Mouse (Mus musculus): ENCODE measurements around the gene Hhipl1. TPM values are rescaled to one million over a fixed set of nuclear protein-coding genes. Genes with fewer than 3 reads are reported as not detected.

Gene Hhipl1
- total RNA-seq, 2 experiments from 2014 or later: 2.5 to 2.8 TPM

DNA sequence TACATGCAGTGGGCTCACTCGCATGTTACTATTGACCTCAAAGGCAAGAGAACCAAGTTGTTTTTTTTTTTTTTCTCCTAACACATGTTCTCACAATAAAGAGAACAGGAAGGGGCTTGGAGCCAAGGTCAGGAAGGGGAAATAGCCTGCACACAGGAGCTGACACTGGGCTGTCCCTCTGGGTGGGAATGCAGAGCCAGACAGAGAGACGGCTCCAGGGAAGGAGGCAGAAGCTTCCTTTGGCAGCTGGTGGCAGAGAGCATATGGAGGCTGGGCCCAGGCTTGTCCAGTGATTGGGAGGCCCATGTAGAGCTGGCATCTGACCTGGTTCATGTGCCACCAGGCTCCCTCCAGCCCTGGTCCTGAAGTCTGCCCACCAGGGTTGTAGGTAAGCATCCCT lies 61.8 kb downstream of the Hhipl1 start:
- peak; percentile 52 for DNase-seq

DNA sequence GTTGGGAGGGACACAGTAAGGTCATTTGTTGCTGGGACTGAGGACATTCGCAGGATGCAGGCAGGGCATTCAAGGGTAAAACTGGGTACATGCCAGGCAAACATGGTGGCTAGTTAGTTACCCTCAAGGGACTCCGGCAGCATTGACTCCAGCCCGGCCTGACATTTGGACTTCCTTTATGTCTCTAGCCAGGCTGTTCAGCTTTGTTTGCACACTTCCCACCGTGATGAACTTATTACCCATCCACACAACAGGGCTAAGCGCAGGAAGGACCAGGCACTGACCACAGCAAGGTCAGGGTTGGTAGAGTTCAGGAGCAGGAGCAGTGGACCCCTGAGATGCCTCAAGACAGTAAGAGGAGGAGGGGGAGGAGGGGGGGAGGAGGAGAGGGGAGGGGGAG lies 62.9 kb downstream of the Hhipl1 start:
- no peak for DNase-seq

DNA sequence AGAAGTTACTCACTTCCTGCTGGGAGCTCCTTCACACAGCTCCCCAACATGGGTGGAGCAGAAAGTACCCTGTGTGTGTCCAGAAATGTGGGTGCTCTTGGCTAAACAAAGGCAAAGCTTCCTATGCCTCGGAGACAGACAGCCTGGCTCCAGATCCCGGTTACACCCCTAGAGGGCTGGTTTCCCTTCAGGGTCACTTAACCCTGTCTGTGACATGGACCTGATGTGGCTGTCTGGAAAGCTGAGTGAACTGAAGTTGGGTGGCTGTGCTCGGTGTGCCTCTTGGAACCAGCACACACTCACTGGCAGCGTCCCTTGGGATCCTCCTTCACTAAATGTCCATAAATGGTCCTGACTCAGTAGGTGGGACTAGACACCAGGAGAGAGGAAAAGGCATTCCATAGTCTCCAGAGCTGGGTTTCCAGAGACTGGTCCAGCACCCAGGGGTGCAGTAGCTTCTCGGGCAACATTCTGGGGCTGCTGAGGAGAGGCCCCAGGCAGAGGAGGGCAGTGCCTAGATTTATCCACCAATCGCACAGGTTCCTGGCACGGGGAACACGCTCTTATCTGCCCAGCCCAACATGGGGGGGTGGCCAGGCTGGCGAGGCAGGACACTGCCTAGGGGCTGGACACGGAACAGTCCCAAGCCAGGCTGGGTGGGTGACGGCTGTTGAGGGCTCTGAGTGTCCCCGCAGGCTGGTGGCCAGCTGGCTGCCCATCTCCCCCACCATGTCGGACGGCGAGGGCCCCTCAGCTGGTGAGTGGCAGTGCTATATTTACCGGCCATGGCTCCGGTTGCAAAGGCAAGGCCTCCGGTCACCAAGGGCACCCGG lies 64.7 kb downstream of the Hhipl1 start, which contains the start of gene Eml1:
Eml1 (plus strand) TSS at position 362 of the 833 bp plus-strand sequence.
- peak; percentile 79 for DNase-seq

DNA sequence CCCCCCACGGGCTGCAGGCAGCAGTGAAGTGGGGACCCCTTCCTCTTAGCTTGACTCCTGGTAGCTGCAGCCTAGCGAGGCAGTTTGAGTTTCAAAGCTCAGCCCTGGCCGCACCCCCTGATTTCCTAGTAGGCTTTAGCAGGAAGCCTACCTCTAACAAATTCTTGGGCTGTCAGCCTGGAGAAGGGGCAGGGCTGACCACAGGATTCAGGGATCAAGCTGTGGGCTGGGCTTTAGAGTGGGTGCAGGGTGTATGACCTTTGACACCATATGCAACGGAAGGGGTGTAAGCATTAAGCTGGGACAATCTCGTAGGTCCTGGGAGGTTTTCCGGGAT lies 65.3 kb downstream of the Hhipl1 start:
- DNase-seq: no peak

DNA sequence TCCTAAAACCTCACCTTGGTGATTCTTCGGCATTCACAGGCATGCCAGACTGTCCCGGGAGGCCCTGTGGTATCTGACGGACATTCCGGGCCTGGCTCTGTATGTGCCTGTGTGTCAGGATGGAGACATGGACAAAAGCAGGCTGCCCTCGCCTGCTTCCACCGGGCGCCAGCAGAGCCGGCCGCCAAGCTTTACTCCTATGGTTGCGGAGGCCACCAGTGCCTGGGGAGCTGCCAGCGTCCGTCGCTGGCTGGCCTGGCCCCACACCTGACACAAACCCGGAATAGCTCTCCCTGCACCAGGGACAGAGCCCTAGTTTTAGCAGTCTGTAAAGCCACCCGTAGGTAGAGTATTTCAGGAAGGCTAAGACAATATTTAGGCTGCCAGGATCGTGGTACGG lies 66.2 kb downstream of the Hhipl1 start:
- peak; percentile 70 for DNase-seq

DNA sequence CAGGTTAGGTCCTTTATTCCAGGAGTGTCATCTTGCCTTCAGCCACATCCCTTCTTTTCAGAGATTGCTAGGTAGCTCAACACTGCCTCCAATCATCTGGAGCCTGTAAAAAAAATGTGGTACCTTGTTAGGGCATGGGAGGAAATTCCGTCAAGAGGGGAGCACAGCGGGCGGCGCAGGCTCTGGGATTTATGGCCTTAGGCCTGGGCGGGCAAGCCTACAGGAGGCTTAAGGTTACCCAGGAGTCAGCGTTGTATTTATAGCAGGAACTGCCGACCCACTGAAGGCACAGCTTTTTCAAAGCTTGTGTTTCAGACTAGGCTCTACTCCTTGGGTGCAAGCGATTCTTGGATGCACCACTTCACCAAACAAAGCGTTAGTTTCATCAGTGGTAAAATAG lies 67.5 kb downstream of the Hhipl1 start:
- DNase-seq: no peak

DNA sequence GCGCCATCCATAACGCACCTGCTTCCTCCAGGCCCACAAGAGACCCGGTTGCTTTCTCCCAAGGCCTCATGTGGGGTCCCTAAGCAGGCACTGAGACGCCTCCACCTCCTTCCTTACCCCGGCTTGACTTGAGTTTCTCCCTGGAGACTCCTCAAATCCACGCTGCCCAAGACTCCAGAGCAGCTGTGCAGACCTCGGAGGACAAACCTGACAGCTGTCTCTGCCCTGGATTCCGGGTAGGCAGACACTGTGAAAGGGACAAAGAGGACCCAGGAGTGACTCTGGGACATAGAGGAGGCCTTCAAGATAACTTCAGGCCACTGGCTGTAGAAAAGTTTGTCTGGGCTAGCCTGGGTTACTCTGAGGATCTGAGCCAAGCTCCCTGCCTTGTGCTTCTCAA lies 68.6 kb downstream of the Hhipl1 start:
- DNase-seq: no peak

DNA sequence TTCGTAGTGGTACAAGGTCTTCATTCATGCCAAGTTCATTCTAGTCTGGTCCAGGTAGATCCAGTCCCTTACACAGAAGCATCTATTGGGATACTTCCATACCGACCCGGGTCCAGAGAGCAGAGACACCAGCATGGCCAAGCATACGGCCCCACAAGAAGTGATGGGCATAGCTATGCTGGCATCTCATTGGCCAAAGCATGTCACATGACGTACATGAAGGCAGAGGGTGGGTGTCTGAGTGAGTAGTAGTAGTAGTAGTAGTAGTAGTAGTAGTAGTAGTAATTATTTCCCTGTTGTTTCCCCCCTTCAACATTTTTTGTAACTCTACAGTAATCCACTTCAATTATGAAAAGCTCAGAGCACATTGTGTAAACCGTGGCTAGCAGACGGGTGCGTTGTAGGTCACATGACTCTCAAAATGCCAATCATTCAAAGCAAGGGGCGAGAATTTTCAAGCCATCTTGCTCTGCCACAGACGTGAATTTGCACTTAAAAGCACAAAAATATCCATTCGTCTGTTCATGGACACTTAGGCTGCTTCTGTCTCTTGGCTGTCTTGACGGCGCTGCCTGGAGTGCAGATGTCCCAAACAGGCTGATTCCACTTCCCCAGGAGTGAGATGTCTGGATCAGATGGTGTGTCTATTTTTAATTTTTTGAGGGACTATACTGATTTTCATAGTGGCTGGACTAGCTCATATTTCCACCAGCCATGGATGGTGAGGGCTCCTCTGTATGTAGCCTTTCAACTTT lies 72.5 kb downstream of the Hhipl1 start:
- no peak for DNase-seq

Other genes starting within 250 kb of the Hhipl1 start
- gene Setd3, start 127.0 kb upstream of the Hhipl1 start, total RNA-seq (2021): 10 to 100 TPM; 74.9 to 75.7 TPM
- 10 to 100 TPM; 30.5 to 32.8 TPM for gene Ccnk, start 126.7 kb upstream of the Hhipl1 start, total RNA-seq (2021)
- 10 to 100 TPM; 35.2 to 37.2 TPM for gene Ccdc85c, start 30.8 kb upstream of the Hhipl1 start, total RNA-seq (2021)
- 1 to 10 TPM; 2.5 to 3.3 TPM for gene Cyp46a1, start 28.1 kb downstream of the Hhipl1 start, total RNA-seq (2021)
- 10 to 100 TPM; 78.1 to 80.5 TPM for gene Eml1, start 64.7 kb downstream of the Hhipl1 start, total RNA-seq (2021)
- 100 to 1,000 TPM; 140 to 145 TPM for gene Evl, start 248.4 kb downstream of the Hhipl1 start, total RNA-seq (2021)

Data from heart, postnatal 4 days (tissue).